Mouse (Mus musculus): ENCODE data around the gene Diras1.
"Not testable (repeated sequence)": the region's sequence is repeated elsewhere in the genome, so short reads cannot be mapped to it uniquely, and the experiment has no call there.

Gene Diras1

DNA sequence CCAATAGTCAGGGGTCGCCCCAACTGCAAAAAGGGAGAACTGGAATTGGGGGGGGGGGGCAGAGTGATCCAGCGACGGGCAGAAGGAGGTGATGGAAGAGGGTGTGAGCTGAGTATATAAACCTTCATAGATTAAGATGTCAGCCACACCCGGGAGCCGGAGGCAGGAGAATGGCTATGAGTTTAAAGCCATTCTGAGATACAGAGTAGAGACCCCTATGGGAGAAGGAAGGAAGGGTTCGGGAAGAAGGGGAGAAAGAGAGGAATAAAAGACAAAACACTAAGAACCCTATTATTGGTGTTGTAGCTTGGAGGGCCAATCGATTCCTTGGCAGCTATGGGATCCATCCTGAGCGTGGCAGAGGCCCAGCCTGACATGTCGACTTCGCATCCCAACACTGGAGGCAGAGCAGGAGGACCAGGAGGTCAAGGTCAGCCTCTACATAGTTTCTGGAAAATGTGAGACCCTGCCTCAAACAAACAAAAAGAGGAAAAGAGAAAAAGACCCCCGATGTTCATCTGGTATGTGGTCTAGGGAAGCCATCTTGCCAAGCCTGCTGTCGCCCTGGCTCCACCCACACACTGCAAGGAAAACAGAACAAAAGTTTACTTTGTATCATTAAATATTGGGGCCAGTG lies at the start of gene Diras1:
Diras1 (minus strand) TSS at position 24 of the 637 bp plus-strand sequence.
- DNase-seq = no peak

DNA sequence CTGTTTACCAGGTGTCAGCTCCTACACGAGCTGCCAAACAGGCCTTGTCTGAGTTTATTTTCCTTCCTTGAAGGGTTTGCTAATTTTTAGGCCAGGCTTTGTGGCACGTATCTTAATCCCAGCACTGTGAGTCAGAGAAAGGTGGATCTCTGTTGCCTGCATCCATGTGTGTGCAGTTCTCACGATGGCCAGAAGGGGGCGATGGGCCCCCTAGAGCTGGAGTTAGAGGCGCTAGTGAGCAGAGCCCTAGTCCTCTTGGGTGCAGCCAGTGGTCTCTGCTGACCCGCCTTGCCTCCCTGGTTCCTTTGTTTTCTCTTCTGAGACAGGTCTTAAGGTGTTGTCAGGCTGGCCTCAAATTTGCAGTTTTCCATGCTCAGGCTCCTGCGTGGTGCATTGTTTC lies 48.0 kb upstream of the Diras1 start:
- DNase-seq = no peak

- DNase-seq = no peak
Measured at GRCm38 (mm10) chr10:81072290-81072689, 46.8 kb upstream of the Diras1 start.

DNA sequence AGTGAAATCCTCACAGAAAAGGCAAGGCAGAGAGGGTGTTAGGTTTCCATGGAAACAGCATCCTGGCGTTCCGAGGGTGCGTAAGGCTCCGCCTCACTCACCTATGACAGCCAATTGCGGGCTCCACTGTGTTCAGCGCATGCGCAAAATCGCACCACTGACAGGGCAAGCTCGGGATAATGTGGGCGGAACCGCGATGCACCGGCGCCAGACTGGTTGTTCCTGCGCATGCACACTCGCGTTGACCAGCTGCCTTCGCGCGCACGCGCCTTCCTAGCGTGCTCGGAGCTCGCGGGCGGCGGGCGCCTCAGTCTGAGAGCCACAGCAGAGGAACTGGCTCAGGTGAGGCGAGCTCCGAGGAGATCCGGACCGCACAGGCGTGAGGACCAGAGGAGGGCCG lies 44.4 kb upstream of the Diras1 start, which contains the start of gene Thop1:
Thop1 (plus strand) TSS at position 200 of the 400 bp plus-strand sequence.
- DNase-seq = peak; percentile 100

DNA sequence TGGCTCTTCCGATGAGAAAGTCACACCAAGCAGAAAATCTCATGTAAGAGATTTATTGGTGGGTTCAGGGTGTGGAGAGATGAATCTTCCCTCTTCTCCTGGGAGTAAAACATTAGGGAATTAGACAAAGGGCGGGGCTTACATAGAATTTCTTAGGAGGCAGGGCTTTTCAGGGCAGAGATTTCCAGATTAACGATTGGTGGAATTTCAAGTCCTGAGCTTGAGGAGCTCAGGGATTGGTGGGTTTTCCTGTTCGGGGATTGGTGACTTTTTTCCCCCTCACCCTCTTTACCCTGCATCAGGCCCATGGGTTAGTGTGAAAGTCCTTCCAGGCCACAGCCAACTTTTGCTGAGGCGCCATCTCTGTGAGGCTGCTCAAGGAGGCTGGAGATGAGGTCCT lies 43.2 kb upstream of the Diras1 start:
- no peak for DNase-seq

DNA sequence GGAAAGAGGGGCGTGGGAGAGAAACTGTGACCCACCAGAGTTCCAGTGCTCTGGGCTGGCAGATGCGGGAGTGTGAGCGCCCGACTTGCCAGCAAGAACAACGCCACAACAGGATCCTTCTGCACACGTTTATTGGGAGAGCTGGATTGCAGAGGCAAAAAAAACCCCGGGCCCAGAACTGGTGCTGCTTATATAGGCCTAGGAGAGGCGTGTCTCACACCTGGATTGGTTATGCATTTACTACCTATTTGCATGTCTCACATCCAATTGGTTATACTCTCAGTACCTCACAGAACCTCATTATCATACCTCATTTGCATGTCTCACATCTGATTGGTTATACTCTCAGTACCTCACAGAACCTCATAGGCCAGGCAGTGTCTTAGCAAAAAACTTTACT lies 39.1 kb upstream of the Diras1 start:
- DNase-seq = not testable (repeated sequence)

GRCm38 (mm10) chr10:81062710-81063109 lies 37.2 kb upstream of the Diras1 start:
- no peak for DNase-seq

DNA sequence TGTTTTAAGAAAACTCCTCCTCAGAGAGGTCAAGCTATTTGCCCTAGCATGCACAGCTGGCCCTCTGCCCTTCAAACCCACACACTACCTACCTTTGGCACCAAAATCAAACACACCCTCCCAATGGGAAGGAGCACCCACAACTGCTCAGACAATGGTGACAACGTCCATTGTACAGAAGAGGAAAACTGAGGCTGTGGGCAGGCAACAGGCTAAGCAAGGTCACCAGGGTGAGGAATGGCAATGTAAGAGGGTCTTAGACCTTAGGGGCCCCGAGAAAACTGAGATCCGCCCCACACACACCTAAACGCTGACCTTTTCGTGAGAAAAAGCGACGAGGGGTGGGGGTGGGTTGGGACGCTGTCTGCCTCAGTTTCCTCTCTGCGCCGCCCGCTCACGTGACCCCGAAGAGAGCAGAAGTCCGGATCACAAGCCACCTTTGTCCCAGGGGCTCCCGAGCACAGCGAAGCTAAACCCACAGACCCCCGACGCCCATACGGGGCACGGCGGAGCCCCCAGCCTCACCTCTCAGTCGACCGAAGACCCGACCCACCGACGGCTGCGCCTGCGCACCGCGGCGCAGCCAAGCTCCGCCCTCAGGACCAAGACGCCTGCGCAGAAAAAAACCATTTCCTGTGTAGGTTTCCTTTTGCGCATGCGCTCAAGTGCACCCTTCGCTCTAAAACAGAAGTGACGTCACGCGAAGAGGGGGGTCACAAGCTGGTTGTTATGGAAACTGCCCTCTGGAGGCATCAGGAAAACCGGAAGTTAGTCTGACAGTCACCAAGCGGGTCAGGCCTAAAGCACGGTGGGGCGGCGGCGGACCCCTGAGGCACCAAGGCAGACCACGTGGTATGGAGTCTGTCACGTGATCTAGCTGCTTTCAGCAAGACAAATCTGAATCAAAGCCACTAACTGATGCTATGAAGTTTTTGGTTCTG lies 34.4 kb upstream of the Diras1 start, which contains the start of gene Sgta:
Sgta (minus strand) TSS at position 579 of the 941 bp plus-strand sequence.
- DNase-seq = peak; percentile 100

DNA sequence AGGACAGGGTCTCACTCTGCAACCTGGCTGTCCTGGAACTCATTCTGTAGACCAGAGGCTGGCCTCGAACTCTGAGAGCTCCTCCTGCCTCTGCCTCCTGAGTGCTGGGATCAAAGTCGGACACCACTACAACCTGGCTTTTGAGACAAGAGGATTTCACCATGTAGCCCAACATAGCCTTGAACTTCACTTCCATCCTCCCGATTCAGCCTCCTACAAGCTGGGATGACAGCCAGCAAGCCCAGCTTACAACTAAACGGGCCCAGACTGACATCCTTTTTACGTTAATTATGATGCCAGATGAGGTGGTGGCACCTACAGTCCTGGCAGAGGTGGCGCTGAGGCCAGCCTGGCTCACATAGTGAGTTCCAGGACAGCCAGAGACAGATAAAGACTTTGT lies 33.4 kb upstream of the Diras1 start:
- DNase-seq = no peak

GRCm38 (mm10) chr10:81057406-81058130 lies 32.1 kb upstream of the Diras1 start:
- DNase-seq = no peak

GRCm38 (mm10) chr10:81055802-81056340 lies 30.4 kb upstream of the Diras1 start:
- DNase-seq = not testable (repeated sequence)

DNA sequence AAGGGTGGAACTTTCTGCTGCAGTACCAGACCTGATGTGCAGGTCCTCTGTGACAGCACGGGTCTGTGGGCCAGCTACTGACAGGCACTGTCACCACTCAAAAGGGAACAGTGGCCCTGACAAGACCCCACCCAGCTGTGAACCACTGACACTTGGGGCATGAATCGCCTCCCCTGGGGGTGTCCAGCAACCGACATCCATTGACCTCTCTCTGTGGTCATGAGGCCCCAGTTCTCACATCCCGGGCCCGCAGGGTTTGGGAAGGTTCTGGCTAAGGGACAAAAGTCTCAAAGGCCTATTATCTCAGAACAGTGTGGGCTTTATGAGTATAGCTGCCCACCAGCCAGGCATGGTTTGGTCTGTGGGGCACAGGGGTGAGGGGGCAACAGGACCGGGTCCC lies 29.7 kb upstream of the Diras1 start:
- no peak for DNase-seq

- DNase-seq = no peak
Measured at GRCm38 (mm10) chr10:81052577-81052976, 27.1 kb upstream of the Diras1 start.

- DNase-seq = no peak
Measured at GRCm38 (mm10) chr10:81051133-81051532, 25.7 kb upstream of the Diras1 start.

DNA sequence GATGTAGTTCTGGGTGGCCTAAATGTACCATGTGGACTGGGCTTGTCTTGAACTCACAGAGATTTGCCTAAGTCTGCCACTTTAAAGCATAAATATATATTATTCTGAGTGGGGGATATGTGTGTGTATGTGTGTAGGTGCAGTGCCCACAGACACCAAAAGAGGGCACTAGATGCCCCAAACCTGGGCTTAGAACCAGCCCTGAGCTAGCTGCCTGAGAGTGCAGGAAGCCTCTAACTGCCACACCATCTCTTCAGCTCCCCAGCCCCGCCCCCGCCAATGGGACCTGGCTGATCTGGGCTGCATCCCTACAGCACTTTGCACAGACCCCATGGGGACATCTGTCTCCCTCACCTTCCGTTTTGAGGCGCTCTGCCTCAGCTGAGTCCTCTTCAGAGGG lies 25.2 kb upstream of the Diras1 start:
- peak; percentile 31 for DNase-seq

DNA sequence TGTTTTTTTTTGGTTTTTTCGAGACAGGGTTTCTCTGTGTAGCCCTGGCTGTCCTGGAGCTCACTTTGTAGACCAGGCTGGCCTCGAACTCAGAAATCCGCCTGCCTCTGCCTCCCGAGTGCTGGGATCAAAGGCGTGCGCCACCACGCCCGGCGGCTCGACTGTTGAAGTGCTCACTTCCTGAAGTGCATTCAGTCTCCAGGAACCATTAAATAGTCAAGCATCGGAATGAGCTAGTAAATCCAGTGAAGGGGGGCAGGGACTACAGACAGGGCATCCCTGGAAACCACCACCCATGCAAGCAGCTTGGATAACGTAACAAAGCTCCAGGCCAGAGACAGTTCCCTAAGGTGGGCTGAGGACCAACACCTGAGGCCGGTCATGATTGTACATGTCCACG lies 19.8 kb upstream of the Diras1 start:
- DNase-seq = not testable (repeated sequence)

- DNase-seq = peak; percentile 80
Measured at GRCm38 (mm10) chr10:81041458-81042175, 16.2 kb upstream of the Diras1 start.

- DNase-seq = peak; percentile 99
Measured at GRCm38 (mm10) chr10:81036988-81037580, 11.6 kb upstream of the Diras1 start, which contains the start of gene Slc39a3. Gene Slc39a3 (minus strand): TSS chr10:81037426.

DNA sequence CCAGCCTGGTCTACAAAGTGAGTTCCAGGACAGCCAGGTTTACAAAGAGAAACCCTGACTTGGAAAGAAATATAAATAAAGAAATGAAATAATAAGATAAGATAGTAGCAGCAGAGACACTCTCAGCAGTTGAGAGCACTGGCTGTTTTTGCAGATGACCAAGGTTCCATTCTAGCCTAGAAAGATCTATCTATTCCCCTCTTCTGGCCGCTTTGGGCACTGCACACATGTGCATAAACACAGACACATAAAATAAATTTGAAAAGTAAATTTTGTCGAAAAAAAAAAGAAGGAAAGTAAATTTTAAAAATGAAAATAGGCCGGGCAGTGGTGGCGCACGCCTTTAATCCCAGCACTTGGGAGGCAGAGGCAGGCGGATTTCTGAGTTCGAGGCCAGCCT lies 10.8 kb upstream of the Diras1 start:
- DNase-seq = peak; percentile 34

GRCm38 (mm10) chr10:81033586-81033985 lies 8.1 kb upstream of the Diras1 start:
- DNase-seq = no peak

DNA sequence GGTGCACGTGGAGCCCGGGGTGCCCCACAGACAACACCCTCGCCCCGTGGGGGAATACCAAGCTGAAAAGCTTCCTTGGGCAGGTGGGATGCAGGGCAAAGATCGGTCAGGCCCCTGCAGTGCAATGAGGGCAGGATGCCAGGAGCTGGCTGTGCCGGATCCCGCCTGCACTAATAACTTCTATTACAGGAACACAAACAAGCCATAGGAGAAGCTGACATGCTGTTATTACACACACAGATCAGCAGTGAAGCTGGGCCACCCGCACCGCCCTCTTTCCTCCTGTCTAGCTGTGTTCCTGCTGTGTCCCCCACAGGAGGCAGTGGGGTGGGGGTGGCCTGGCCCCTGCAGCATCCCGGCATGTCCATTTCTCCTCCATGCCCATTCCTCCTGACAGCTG lies 3.6 kb upstream of the Diras1 start:
- DNase-seq = no peak

DNA sequence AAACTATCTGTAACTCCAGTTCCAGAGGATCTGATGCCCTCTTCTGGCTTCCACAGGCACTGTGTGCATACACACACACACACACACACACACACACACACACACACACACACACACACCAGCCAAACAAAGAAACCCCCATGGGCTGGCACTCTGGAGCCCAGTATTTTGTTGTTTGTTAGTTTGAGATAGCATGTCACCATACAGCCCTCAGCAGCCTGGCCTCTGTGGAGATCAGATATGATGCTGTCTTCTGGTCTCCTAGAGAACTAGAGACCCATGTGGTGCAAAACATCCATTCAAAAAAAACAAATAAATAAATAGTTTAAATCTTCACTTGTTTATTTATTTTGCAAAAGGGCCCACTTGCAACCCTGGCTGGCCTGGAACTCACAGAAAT lies 2.8 kb upstream of the Diras1 start:
- DNase-seq = no peak

Data from embryo, embryonic 11 days (tissue).